Mouse (Mus musculus) neural tube, embryonic 14.5 days (tissue): ENCODE data around the gene Pja2. TPM values are rescaled to one million over a fixed set of nuclear protein-coding genes. Genes with fewer than 3 reads are reported as not detected.
"Not testable (repeated sequence)": the region's sequence is repeated elsewhere in the genome, so short reads cannot be mapped to it uniquely, and the experiment has no call there.

Source experiments
- ATAC-seq: fragments of 200-750 bp; cut with Nextera tagmentation; 2 replicates; pipeline ENCODE4 v1.8.0; 2017; ENCODE audit warnings: low read depth, mild to moderate bottlenecking, moderate TSS enrichment, moderate library complexity
- H3K27ac ChIP-seq: fragments of 300-500 bp; sonication (generic); 2 replicates; pipeline ENCODE4 v1.5.1; 2014; ENCODE audit warnings: low read depth, mild to moderate bottlenecking, control low read depth, low read length, moderate library complexity, mixed read lengths
- H3K27me3 ChIP-seq: fragments of 300-500 bp; sonication (generic); 2 replicates; pipeline ENCODE4 v1.6.1; 2014; ENCODE audit warnings: low read length; ENCODE audit not compliant: control insufficient read depth, insufficient read depth
- H3K36me3 ChIP-seq: fragments of 300-500 bp; sonication (generic); 2 replicates; pipeline ENCODE4 v1.6.1; 2014; ENCODE audit warnings: low read length, mixed read lengths; ENCODE audit not compliant: control insufficient read depth, insufficient read depth
- H3K4me1 ChIP-seq: fragments of 300-500 bp; sonication (generic); 2 replicates; pipeline ENCODE4 v1.6.1; 2014; ENCODE audit warnings: low read length; ENCODE audit not compliant: control insufficient read depth, insufficient read depth
- H3K4me2 ChIP-seq: fragments of 300-500 bp; sonication (generic); 2 replicates; pipeline ENCODE4 v1.6.1; 2014; ENCODE audit warnings: mild to moderate bottlenecking, low read depth, low read length, control low read depth
- H3K4me3 ChIP-seq: fragments of 300-500 bp; sonication (generic); 2 replicates; pipeline ENCODE4 v1.5.1; 2014; ENCODE audit warnings: low read depth, low read length, control low read depth, mixed read lengths
- H3K9ac ChIP-seq: fragments of 300-500 bp; sonication (generic); replicated peaks from 2 replicates; pipeline ENCODE4 v1.6.1; 2014; ENCODE audit warnings: low read depth, mild to moderate bottlenecking, control low read depth, low read length, mixed read lengths
- H3K9me3 ChIP-seq: fragments of 300-500 bp; sonication (generic); 2 replicates; pipeline ENCODE4 v1.6.1; 2016; ENCODE audit warnings: low read length; ENCODE audit not compliant: control insufficient read depth
- WGBS: fragments of 180-500 bp; shearing (Covaris S2); extraction: QIAGEN DNeasy Blood & Tissue Kit; methylation state at CpG from one replicate; pipeline ENCODE4 v1.1.7; 2014; 5-methylcytosine and 5-hydroxymethylcytosine counted together
- polyA plus RNA-seq: library from polyadenylated mRNA; unstranded; fragments of >200 nt; fragmentation: Nextera tagmentation; extraction: Ambion mirVana; gene quantifications from 2 replicates; pipeline ENCODE4 v1.2.1, GENCODE M21; 2014

The Pja2 gene
- polyA plus RNA-seq, 1 experiment from 2014 or later, result 239 TPM

DNA sequence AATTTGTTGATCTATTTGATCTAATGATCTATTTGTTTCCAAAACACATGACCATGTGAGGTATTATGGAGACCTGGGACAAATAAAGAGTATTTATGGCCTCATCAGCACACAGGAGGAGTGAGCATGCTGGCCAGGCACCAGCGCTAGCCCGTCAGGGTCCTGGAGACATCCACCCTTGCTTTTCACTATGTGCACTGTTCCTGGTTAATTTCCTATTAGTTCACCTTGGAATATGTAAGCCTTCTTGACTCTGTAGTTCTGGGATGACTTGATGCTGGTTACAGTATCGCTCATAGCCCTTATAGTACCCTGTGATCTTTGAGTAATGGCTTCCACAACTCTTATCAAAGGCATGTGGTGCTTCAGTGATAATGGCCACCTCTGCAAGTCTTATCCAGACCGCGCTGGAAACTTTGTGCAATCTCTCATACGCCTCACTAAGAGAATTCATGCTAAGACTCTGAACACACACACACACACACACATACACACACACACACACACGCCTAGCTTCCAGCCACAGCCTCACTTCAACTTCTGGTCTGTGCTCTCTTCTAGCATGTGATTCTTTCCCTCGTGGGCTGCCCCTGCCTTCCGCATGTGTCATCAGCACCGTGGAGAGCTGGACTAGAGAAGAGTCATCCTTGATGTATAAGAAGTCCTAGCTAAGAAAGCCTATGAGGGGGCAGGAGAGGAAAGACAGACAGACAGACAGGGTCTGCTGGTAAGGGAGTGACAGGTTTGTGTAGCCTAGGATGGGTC, 57.2 kb downstream of the Pja2 start:
- no peak overlapping the region for H3K9ac ChIP-seq
- no peaks in the 10 kb centered on the region for H3K36me3 ChIP-seq
- no peaks in the 10 kb centered on the region for H3K9me3 ChIP-seq
- no peaks in the 10 kb centered on the region for H3K4me1 ChIP-seq
- no peak overlapping the region for H3K27ac ChIP-seq
- H3K4me3 ChIP-seq, result no peak overlapping the region
- H3K4me2 ChIP-seq, result no peak overlapping the region
- ATAC-seq, result no peak
- 95% methylated on average over 10 of the region's 10 CpGs for WGBS
- no peaks in the 10 kb centered on the region for H3K27me3 ChIP-seq

- 84% methylated on average over 1 of the region's 1 CpGs for WGBS
- Histone ChIP-seq H3K9ac (no peak overlapping the region), H3K4me1 (no peaks in the 10 kb centered on the region), H3K36me3 (no peaks in the 10 kb centered on the region), H3K9me3 (no peaks in the 10 kb centered on the region), H3K27ac (no peak overlapping the region), H3K27me3 (no peaks in the 10 kb centered on the region), H3K4me3 (no peak overlapping the region), H3K4me2 (no peak overlapping the region)
- no peak for ATAC-seq
These were observed 71.1 kb downstream of the Pja2 start for GRCm38 (mm10) chr17:64260571-64260970.

- H3K9me3 ChIP-seq, result no peaks in the 10 kb centered on the region
- no peaks in the 10 kb centered on the region for H3K36me3 ChIP-seq
- H3K4me3 ChIP-seq, result no peak overlapping the region
- 44% methylated on average over 3 of the region's 3 CpGs for WGBS
- H3K4me1 ChIP-seq, result no peaks in the 10 kb centered on the region
- H3K27me3 ChIP-seq, result no peaks in the 10 kb centered on the region
- no peak overlapping the region for H3K4me2 ChIP-seq
- ATAC-seq, result no peak
- H3K27ac ChIP-seq, result no peak overlapping the region
- no peak overlapping the region for H3K9ac ChIP-seq
These were observed 83.5 kb downstream of the Pja2 start for GRCm38 (mm10) chr17:64248246-64248645.

DNA sequence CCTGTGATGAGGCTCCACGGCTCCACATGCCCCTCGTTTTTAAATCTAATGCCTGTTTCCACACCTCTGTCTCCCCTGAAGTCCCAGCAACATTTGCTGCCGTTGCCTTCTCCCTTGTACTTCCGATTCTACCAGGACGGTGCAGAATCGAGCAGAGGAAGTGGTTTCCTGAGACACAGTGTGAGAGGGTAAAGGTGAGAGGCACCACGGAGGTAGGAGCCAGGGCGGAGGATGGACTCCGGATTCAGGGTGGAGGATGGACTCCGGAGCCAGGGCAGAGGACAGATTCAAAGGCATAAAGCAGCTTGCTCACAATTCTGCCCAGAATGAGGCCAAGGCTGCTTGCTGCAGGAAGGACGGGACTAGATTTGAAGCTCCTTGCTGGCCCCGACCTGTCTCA, 88.8 kb downstream of the Pja2 start:
- H3K9ac ChIP-seq, result no peak overlapping the region
- no peaks in the 10 kb centered on the region for H3K27me3 ChIP-seq
- H3K4me3 ChIP-seq, result no peak overlapping the region
- H3K4me2 ChIP-seq, result no peak overlapping the region
- no peaks in the 10 kb centered on the region for H3K9me3 ChIP-seq
- ATAC-seq, result no peak
- 83% methylated on average over 12 of the region's 12 CpGs for WGBS
- no peaks in the 10 kb centered on the region for H3K36me3 ChIP-seq
- no peak overlapping the region for H3K27ac ChIP-seq
- H3K4me1 ChIP-seq, result peaks cover 4% of the 10 kb centered on the region

- no peaks in the 10 kb centered on the region for H3K9me3 ChIP-seq
- H3K4me2 ChIP-seq, result no peak overlapping the region
- no peak overlapping the region for H3K4me3 ChIP-seq
- peaks cover 4% of the 10 kb centered on the region for H3K4me1 ChIP-seq
- 43% methylated on average over 9 of the region's 9 CpGs for WGBS
- no peak for ATAC-seq
- no peak overlapping the region for H3K27ac ChIP-seq
- no peak overlapping the region for H3K9ac ChIP-seq
- H3K36me3 ChIP-seq, result no peaks in the 10 kb centered on the region
- H3K27me3 ChIP-seq, result no peaks in the 10 kb centered on the region
These were observed 89.3 kb downstream of the Pja2 start for GRCm38 (mm10) chr17:64242310-64242859.

DNA sequence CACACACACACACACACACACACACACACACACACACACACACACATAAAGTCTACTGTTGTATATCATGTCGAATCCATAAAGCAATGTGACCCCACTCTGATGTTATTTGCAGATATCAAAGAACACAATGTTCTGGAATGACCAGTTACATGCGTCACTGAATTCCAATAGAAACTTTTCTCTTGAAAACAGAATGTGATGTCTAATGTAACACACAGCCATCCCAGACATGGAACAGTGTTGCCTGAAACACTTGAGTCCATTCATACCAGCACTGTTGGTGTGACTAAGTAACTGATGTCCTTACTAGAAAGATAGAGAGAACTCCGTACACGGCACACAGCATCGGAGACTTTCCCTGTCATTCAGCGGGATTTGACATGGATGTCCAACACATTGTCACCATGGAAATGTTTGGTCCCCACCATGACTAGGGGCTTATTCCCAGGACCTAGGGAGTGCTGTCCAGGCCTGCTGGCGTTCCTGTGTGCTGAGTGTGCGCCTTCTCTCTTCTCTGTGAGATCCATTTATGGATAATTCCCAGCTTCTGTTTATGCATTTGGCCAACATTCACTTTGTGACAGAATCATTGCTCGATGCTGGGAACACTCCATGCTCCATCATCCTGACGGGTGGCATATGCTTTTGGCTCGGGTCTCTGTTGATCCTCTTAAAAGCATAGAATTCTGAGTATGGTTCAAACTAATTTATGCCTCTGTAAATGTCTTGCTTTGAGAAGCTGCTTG, 90.0 kb downstream of the Pja2 start:
- H3K9ac ChIP-seq, result no peak overlapping the region
- no peak for ATAC-seq

DNA sequence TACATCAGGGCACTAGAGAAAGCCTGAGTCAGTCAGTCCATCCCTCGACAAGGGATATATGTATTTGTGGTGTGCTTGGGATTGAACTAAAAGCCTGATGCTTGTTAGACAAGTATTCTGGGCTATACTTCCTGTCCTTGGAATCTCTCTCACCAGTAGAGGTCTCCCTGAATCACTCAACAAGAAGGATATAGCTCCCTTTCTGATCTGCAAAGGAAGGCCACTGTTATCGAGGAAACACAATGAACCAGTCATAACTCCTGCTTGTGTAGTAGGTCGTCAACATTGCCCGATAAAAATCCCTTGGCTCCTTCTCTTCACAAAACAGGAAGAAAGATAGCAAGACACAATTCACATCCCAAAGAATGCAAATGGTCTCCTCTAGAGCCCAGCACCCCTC, 99.6 kb downstream of the Pja2 start:
- H3K4me1 ChIP-seq, result no peaks in the 10 kb centered on the region
- H3K4me2 ChIP-seq, result no peak overlapping the region
- H3K4me3 ChIP-seq, result no peak overlapping the region
- 73% methylated on average over 4 of the region's 4 CpGs for WGBS
- no peak overlapping the region for H3K9ac ChIP-seq
- no peaks in the 10 kb centered on the region for H3K27me3 ChIP-seq
- H3K27ac ChIP-seq, result no peak overlapping the region
- no peaks in the 10 kb centered on the region for H3K9me3 ChIP-seq
- no peak for ATAC-seq
- no peaks in the 10 kb centered on the region for H3K36me3 ChIP-seq

More for the DNA sequence above, 90.0 kb downstream of the Pja2 start:
- no peaks in the 10 kb centered on the region for H3K36me3 ChIP-seq
- no peak overlapping the region for H3K4me2 ChIP-seq
- H3K27me3 ChIP-seq, result no peaks in the 10 kb centered on the region
- no peak overlapping the region for H3K27ac ChIP-seq
- H3K4me3 ChIP-seq, result no peak overlapping the region
- H3K9me3 ChIP-seq, result no peaks in the 10 kb centered on the region
- peaks cover 4% of the 10 kb centered on the region for H3K4me1 ChIP-seq
- WGBS, result 61% methylated on average over 11 of the region's 11 CpGs

DNA sequence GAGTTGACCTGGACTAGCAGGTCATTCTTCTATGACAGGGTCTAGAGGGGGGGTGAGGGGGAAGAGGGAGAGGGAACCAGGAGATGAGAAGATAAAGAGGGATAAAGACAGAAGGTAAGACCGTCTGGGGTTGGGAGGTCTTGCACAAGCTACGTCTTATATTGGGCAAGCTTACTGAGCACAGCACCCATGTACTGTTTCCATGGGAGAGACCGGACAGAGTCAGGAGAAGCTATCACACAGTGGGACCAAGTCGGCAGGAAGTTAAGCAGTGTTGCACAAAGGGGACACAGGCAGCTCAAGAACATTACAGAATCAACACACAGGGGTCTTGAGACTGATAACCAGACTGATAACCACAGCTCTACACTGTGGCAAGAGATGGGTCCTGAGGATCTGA, 100.1 kb downstream of the Pja2 start:
- H3K4me2 ChIP-seq, H3K36me3 ChIP-seq, H3K9ac ChIP-seq, ATAC-seq, H3K4me3 ChIP-seq, H3K27ac ChIP-seq, H3K9me3 ChIP-seq, H3K27me3 ChIP-seq, H3K4me1 ChIP-seq: not testable (repeated sequence)
- 99% methylated on average over 4 of the region's 4 CpGs for WGBS

DNA sequence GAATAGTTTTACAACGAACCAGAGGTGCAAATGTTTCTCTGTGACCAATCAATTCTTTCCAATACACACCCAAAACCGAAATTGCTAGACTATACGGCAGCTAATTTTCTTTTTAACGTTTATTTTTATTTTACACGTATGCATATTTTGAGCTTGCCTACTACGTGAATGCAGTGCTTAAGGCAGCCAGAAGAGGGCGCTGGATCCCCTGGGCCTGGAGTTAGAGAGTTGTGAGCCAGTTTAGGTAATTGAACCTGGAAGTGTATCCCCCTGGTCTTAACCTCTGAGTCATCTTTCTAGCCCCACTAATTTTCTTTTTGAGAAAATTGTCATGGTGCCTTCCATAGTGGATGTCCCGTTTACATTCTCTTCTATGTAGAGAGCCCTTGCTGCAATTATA, 100.5 kb downstream of the Pja2 start:
- H3K27me3 ChIP-seq, result no peaks in the 10 kb centered on the region
- ATAC-seq, result no peak
- WGBS, result 76% methylated on average over 8 of the region's 8 CpGs

More for the DNA sequence above, 100.5 kb downstream of the Pja2 start:
- Histone ChIP-seq H3K4me3 (no peak overlapping the region), H3K9ac (no peak overlapping the region), H3K27ac (no peak overlapping the region), H3K9me3 (no peaks in the 10 kb centered on the region), H3K4me2 (no peak overlapping the region), H3K36me3 (no peaks in the 10 kb centered on the region), H3K4me1 (no peaks in the 10 kb centered on the region)
